Mouse (Mus musculus): ENCODE results near the gene Nudt2.

- TF ChIP-seq POLR2A (IDR thresholded peaks at IDR 0.05; ENCODE audit: control insufficient read depth, extremely low read depth, insufficient read depth, low read length, poor library complexity): no peak
- TF ChIP-seq CTCF (IDR thresholded peaks at IDR 0.05; ENCODE audit: borderline replicate concordance, control insufficient read depth, extremely low read depth, insufficient read depth, low read length, poor library complexity): no peak
Measured at GRCm38 (mm10) chr4:41502171-41502940, 37.4 kb downstream of the Nudt2 start.

Measured in thymus, adult 2 months (tissue).